Mouse (Mus musculus) gastrocnemius, postnatal 14 days (tissue): ENCODE results near the gene Gabra5. TPM values are rescaled to one million over a fixed set of nuclear protein-coding genes. Genes with fewer than 3 reads are reported as not detected.

Source experiments
- DNase-seq: peaks from one replicate; pipeline ENCODE4 v3.0.0; 2021; ENCODE audit warnings: mixed read lengths
- intact Hi-C: fragments of 180-260 bp; cut with DNase I; formaldehyde crosslinking; loops from one replicate; pipeline ENCODE4 v1.15.1; 2025; ENCODE audit warnings: low total_unique reads
- total RNA-seq, 2 experiments: library from RNA; stranded (reverse); gene quantifications; 2 replicates each; pipeline ENCODE4 v1.2.3; 2021

Gene Gabra5
- total RNA-seq, 2 experiments from 2014 or later, result not detected

DNA sequence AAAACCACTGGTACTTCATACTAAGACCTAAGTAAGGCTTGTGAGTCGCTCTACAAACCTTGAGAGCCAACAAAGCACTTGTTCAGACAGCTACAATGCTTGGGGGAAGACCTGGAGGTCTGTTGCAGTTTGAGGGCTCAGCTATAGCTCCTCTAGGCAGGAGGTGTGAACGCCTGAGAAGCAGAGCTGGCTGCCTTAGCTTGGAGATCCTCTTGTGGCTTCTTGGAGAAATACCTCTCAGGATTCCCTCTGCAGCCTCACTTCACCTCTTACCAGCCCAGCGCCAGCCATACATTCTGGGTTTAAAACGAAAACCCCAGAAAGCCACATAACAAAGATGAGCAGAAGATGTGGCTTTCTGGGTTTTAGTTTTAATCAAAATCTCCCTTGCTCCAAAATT is 119.8 kb downstream of the Gabra5 start:
- intact Hi-C loops, result no loop called here
- DNase-seq, result no peak

DNA sequence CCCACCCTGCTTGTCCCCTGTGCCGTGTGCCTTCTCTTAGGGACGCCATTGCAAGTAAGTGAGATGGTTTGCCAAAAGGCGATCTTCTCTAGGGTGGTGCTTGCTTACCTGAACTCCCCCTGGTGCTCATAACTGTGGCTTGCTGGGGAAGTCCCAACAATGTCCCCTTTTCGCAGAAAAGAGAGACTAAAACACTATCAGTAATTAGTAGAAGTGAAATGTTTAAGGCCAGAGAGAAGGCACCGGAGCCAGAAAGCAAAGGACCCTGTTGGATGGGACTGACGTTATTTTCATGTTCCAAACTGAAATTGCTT is 122.6 kb downstream of the Gabra5 start:
- DNase-seq, result no peak
- intact Hi-C loops, result loop anchor here (10.0 kb wide), 1 partner anchor 442 kb away; no protein-coding TSS in a partner anchor

DNA sequence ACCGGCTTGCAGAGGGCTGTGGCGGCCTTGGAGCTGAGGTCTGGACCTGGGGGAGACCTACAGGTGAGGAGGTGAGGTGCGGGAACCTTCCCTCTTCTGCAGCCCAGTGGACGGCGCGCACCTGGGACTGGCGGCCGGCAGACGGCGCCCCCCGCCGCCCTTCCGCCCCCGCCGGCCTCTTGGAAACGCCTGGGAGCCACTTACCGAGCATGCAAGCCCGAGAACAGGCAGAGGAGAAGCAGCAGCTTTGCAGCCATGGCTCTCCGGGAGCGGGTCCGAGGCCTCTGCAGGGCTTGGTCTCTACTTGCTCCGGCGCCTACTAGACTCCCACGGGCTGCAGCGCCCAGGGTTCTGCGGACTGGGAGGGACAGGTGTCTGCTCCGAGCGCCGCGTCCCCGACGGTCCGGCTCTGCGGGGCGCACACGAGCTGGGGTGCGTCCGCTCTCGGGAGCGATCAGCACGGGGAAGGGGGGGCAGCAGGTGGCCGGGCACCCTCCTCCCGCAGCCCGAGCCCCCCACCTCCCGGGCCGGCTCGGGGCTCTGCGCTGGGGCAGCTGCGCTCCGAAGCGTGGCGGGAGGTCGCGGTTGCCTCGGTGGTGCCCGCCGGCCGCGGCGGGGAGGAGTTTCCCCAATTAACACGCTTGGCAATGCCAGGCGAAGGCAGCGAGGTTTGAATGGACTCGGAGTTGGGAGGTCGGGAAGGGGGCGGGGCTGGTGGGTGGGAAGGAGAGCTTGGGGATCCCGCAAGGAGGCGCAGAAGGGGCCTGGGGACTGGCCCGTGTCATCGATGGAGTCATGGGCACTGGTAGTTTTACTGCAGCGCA is 123.1 kb downstream of the Gabra5 start, which contains the start of gene Gabrg3:
Gene Gabrg3, minus strand, starts transcription at position 672 of the 824 bp plus-strand sequence.
- DNase-seq, result no peak
- intact Hi-C loops, result loop anchor here (10.0 kb wide), 1 partner anchor 442 kb away; no protein-coding TSS in a partner anchor

DNA sequence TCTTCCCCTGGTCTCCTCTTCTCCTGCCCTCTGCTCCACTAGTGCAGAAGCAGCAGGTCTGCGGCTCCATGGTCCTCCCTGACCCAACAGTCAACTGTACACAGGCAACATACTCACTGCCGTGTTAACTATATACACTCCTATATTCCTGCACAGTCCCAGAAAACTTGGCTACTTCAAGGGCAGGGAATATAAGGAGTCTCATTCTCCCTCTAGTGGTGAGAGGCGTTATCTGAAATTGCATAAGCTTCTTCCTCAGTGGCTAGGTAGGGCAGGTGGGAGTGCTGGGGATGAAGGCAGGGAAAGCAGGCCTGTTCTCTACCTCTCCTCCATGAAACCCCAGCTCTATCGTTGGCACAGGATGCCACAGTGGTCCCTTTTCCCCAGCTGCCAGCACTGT is 125.7 kb downstream of the Gabra5 start:
- intact Hi-C loops, result loop anchor here (10.0 kb wide), 1 partner anchor 439 kb away; no protein-coding TSS in a partner anchor
- DNase-seq, result no peak

DNA sequence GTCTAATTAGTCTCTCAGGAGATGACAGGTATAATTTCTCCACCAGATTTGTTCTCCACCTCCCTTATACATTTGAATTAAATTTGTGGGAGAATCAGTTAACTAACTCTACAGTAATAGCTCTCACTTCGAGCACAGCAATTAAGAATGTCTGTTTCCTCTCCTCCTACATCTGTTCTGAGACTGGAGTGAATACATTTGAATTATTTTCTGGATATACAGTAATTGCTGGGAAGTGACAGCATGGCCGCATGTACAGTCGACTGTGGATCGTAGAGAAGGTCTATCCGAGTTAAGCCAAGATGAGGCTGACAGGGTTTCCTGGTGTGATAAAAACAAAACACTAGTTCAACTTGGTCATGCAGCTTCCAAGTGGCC is 143.9 kb downstream of the Gabra5 start:
- no peak for DNase-seq
- intact Hi-C loops, result no loop called here

DNA sequence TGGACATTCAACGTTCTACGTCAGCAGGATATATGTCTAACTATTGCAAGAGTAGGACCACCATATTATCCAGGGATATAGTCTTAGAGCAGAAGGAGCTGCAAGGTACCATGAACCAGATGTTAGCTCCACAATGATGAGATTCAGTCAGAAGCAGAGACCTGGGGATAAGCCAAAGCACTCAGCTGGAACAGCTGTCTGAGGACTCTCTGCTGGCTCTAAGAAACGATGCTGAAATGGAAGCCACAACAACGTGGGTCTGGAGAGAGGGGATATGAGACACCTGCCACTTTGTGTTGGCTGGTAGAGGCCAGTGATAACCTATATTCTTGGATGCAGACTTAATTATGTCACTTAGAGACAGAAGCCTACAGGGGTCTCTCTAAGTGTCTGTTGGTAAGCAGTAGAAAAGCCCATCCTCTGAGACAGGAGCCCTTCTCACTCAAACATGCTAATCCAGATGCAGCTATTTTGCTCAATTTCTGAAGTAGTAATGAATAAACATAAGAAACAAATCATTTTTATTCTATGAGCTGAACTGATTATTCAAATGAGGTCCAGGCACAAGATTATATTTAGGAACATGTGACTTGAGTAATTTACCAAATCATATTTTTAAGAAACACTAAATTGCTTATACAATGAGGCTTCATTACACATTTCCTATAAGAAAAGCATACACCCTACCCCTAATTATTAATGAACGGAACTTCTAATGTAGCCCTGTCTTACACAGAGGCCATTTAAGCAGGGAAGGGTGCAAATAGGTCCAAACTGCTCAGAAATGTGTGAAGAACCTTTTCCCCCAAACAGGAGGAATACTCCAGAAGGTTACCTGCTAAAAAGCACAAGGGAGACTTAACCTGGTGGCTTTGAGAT is 144.5 kb downstream of the Gabra5 start:
- intact Hi-C loops, result no loop called here
- no peak for DNase-seq

DNA sequence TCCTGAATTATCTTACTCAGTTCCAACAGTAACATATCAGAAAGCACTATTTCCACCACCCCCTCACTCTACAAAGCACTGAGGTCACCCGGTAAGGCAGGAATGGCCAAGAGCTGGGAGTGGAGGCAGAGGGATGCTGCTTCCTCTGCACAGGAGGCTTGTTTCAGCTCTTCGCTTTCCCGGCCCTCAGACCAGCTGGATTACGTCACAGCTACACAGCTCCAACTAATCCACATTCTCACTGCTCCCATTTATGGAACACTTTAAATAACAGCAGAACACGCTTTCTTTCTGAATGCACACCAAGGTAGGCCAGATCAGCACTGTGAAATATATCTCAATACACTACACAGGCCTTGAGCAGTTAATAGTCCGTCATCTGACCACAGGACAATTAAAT is 146.0 kb downstream of the Gabra5 start:
- intact Hi-C loops, result no loop called here
- no peak for DNase-seq

DNA sequence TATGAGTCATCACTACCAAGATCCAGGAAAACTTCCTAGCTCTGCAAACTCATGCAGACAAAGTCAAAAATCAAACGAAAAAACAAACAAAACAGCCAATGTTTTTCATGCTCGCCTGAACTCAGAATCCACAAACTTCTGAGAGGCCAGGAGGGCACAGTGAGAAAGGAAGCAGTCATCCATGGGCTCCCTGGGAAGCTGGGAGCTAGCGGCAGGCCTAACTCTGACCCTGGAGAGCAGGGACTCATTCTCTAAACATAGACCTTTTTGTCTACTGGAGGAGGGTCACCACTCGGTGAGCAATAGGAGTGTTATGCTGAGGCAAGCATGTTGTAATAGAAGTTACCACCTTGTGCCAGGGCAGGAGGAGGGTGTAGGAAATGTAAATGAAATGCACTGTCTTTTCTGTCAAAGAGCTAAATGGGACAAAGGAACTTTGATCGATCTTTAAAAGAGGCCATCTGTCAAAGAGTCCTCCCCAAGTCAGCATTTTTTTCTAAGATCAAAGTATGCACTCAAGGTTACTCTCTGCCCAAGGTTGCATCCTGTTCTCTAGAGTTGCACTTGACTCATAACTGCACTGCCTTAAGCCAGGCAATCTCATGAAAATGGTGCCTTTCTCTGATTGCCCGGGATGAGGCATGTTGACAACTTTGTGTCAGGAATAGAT is 151.9 kb downstream of the Gabra5 start:
- DNase-seq, result no peak
- intact Hi-C loops, result no loop called here

Other genes with a start within 250 kb of the Gabra5 start
- under 1 TPM in 1 of 2 experiments, not detected in 1; 0.07 TPM for gene Gabrg3, start 122.9 kb downstream of the Gabra5 start, total RNA-seq
- gene Gabrb3, start 90.4 kb downstream of the Gabra5 start, total RNA-seq, result under 1 TPM; 0.16 to 0.18 TPM